Mouse (Mus musculus) intestine, embryonic 14.5 days (tissue): Measurements from ENCODE around the gene Ms4a15. TPM values are rescaled to one million over a fixed set of nuclear protein-coding genes. Genes with fewer than 3 reads are reported as not detected.
A peak's percentile ranks its signal among the peaks of the same experiment; 100 is the strongest.

Experiments used
- ATAC-seq: fragments of 200-750 bp; cut with Nextera tagmentation; replicated peaks from 2 replicates; pipeline ENCODE4 v1.8.0; 2017; ENCODE audit warnings: low read depth, moderate number of reproducible peaks, moderate TSS enrichment, moderate library complexity; ENCODE audit not compliant: low FRiP score, low TSS enrichment
- DNase-seq: peaks from one replicate; pipeline ENCODE4 v3.0.0-alpha.2; 2018; ENCODE audit warnings: low spot score
- H3K27ac ChIP-seq: fragments of 300-500 bp; sonication (generic); 2 replicates; pipeline ENCODE4 v1.5.1; 2014; ENCODE audit warnings: low read depth, mild to moderate bottlenecking, control low read depth
- H3K27me3 ChIP-seq: fragments of 300-500 bp; sonication (generic); replicated peaks from 2 replicates; pipeline ENCODE4 v1.6.1; 2014; ENCODE audit warnings: low read length, control low read depth; ENCODE audit not compliant: control insufficient read depth, insufficient read depth
- H3K36me3 ChIP-seq: fragments of 300-500 bp; sonication (generic); 2 replicates; pipeline ENCODE4 v1.6.1; 2014; ENCODE audit warnings: low read length, control low read depth; ENCODE audit not compliant: control insufficient read depth, insufficient read depth
- H3K4me1 ChIP-seq: fragments of 300-500 bp; sonication (generic); replicated peaks from 2 replicates; pipeline ENCODE4 v1.6.1; 2014; ENCODE audit warnings: low read length, control low read depth, mixed read lengths; ENCODE audit not compliant: control insufficient read depth, insufficient read depth
- H3K4me2 ChIP-seq: fragments of 300-500 bp; sonication (generic); 2 replicates; pipeline ENCODE4 v1.6.1; 2014; ENCODE audit warnings: low read length
- H3K4me3 ChIP-seq: fragments of 300-500 bp; sonication (generic); 2 replicates; pipeline ENCODE4 v1.5.1; 2014; ENCODE audit warnings: low read depth, low read length, control low read depth, mixed read lengths
- H3K9ac ChIP-seq: fragments of 300-500 bp; sonication (generic); 2 replicates; pipeline ENCODE4 v1.6.1; 2014; ENCODE audit warnings: mild to moderate bottlenecking, low read length
- H3K9me3 ChIP-seq: fragments of 300-500 bp; sonication (generic); 2 replicates; pipeline ENCODE4 v1.6.1; 2016; ENCODE audit warnings: low read length, control low read depth; ENCODE audit not compliant: control insufficient read depth
- WGBS: fragments of 180-500 bp; shearing (Covaris S2); extraction: QIAGEN DNeasy Blood & Tissue Kit; methylation state at CpG from one replicate; pipeline ENCODE4 v1.1.7; 2014; 5-methylcytosine and 5-hydroxymethylcytosine counted together
- polyA plus RNA-seq: library from polyadenylated mRNA; unstranded; fragments of >200 nt; fragmentation: Nextera tagmentation; extraction: Ambion mirVana; gene quantifications from 2 replicates; pipeline ENCODE4 v1.2.1, GENCODE M21; 2014

Ms4a15 gene
- polyA plus RNA-seq, 1 experiment from 2014 or later: 0.34 TPM

DNA sequence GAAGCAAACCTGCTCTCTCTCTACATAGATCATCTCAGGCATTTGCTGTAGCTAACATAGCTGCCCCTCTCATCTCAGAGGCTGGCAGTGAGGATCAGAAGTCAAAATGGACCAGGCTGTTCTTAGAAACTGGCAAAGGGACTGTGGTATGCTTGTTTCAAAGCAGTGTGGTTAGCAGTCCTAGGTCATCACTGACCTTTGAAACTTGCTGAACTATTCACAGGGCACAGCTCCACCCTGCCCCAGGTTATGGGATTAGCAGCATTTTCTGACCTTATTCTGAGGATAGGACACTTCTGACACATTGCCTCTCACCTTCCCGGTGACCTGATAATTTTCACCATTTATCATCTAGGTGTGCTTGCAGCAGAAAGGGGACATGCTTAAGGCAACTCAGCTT is 4.5 kb downstream of the Ms4a15 start:
- Histone ChIP-seq H3K36me3 (no peaks in the 10 kb centered on the region), H3K9ac (no peak overlapping the region), H3K27me3 (no peaks in the 10 kb centered on the region), H3K4me2 (no peak overlapping the region), H3K9me3 (no peaks in the 10 kb centered on the region), H3K4me3 (no peak overlapping the region), H3K4me1 (no peaks in the 10 kb centered on the region), H3K27ac (no peak overlapping the region)
- 83% methylated on average over 1 of the region's 1 CpGs for WGBS
- DNase-seq: no peak
- ATAC-seq: no peak

DNA sequence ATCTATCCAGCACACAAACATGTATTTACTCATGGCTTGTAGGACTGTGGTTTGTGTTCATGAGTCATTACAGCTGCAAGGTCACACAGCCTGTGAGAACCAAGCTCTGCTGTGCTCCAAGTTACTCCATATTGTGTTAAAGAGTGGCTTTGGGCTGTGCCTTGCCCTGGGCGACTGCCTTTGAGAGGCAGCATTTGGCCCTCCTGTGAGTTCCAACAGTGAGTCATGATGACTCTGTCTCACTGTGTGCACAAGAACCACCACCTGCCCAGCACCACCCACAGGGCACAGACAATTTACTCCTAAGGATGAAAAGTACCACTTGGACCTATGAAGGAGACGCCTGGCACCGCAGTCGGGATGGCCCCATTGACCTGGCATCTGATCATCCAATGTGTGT is 7.2 kb downstream of the Ms4a15 start:
- WGBS: 94% methylated on average over 4 of the region's 4 CpGs
- no peak overlapping the region for H3K4me3 ChIP-seq
- H3K36me3 ChIP-seq: no peaks in the 10 kb centered on the region
- H3K9ac ChIP-seq: no peak overlapping the region
- no peak overlapping the region for H3K27ac ChIP-seq
- no peaks in the 10 kb centered on the region for H3K9me3 ChIP-seq
- no peak for ATAC-seq
- no peaks in the 10 kb centered on the region; the same call in 1 of the 2 replicates for H3K4me1 ChIP-seq
- H3K4me2 ChIP-seq: no peak overlapping the region
- no peak for DNase-seq
- H3K27me3 ChIP-seq: no peaks in the 10 kb centered on the region

DNA sequence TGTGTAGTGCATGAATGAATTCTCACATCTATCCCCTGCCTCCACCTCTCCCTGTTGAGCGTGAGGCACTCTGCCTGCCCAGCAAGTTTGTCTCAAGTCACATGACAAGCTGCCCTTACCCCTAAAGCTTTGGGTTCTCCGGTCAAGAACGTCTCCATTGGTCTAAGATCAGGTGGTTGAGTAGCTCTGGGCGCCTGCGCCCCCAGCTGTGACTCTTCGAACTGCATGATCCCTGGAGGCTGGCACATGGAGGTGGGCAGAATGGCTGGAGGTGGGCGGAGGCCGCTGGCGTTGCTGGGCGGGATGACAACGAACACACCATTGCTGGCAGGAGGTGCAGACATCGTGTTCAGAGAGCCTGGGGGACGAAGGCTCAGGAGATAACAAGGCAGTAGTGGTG is 8.5 kb downstream of the Ms4a15 start:
- no peak overlapping the region for H3K27ac ChIP-seq
- H3K4me1 ChIP-seq: no peaks in the 10 kb centered on the region; the same call in 1 of the 2 replicates
- no peak overlapping the region for H3K9ac ChIP-seq
- no peaks in the 10 kb centered on the region for H3K27me3 ChIP-seq
- WGBS: 77% methylated on average over 13 of the region's 13 CpGs
- ATAC-seq (no peak), DNase-seq (no peak)
- H3K36me3 ChIP-seq: no peaks in the 10 kb centered on the region
- no peaks in the 10 kb centered on the region for H3K9me3 ChIP-seq
- H3K4me2 ChIP-seq: no peak overlapping the region
- H3K4me3 ChIP-seq: no peak overlapping the region

DNA sequence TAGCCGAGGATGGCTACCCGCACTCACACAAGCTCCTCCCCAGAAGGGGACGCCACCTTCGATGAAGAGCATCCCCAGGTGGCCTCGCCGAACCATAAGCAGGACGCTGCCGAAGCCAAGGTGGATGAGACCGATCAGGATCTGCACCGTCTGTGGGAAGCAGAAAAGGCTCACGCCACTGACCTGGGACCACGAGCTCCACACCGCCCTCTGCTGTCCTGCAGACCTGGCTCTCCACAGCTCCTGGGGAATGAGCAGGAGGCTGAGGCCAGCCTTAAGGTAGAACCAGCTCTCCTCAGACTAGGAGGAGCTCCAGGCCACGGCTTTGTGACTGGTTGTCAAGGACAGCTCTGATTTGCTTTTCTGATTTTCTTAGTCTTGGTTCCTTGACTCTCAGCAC is 9.9 kb downstream of the Ms4a15 start:
- Histone ChIP-seq H3K27me3 (no peaks in the 10 kb centered on the region), H3K4me2 (no peak overlapping the region), H3K4me1 (no peaks in the 10 kb centered on the region; the same call in 1 of the 2 replicates), H3K36me3 (no peaks in the 10 kb centered on the region), H3K9me3 (no peaks in the 10 kb centered on the region), H3K9ac (no peak overlapping the region), H3K27ac (no peak overlapping the region), H3K4me3 (no peak overlapping the region)
- no peak for ATAC-seq
- DNase-seq: peak; percentile 70
- 23% methylated on average over 14 of the region's 14 CpGs for WGBS

DNA sequence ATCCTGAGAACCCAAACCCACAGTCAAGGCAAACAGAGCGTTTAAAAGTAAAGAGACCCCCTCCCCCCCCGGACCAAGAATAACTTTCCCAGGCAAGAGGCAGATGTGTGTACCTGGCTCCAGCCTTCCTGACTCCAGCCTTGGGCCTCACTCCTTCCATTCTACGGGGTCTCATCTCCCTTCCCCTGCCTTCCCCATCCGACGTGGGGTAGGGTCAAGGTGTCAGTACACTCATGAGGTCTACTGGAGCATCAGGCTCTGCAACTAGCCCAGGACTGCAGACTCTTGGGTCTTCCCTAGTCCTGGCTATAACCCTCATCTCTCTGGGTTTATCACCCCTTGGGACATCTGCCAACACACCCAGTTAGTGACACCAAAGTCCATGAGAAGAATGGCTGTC is 12.8 kb downstream of the Ms4a15 start:
- Histone ChIP-seq H3K9ac (no peak overlapping the region), H3K9me3 (no peaks in the 10 kb centered on the region), H3K4me3 (no peak overlapping the region), H3K4me2 (no peak overlapping the region), H3K27me3 (no peaks in the 10 kb centered on the region), H3K27ac (no peak overlapping the region), H3K36me3 (no peaks in the 10 kb centered on the region), H3K4me1 (no peaks in the 10 kb centered on the region; the same call in 1 of the 2 replicates)
- DNase-seq (no peak), ATAC-seq (no peak)
- WGBS: 85% methylated on average over 5 of the region's 5 CpGs

DNA sequence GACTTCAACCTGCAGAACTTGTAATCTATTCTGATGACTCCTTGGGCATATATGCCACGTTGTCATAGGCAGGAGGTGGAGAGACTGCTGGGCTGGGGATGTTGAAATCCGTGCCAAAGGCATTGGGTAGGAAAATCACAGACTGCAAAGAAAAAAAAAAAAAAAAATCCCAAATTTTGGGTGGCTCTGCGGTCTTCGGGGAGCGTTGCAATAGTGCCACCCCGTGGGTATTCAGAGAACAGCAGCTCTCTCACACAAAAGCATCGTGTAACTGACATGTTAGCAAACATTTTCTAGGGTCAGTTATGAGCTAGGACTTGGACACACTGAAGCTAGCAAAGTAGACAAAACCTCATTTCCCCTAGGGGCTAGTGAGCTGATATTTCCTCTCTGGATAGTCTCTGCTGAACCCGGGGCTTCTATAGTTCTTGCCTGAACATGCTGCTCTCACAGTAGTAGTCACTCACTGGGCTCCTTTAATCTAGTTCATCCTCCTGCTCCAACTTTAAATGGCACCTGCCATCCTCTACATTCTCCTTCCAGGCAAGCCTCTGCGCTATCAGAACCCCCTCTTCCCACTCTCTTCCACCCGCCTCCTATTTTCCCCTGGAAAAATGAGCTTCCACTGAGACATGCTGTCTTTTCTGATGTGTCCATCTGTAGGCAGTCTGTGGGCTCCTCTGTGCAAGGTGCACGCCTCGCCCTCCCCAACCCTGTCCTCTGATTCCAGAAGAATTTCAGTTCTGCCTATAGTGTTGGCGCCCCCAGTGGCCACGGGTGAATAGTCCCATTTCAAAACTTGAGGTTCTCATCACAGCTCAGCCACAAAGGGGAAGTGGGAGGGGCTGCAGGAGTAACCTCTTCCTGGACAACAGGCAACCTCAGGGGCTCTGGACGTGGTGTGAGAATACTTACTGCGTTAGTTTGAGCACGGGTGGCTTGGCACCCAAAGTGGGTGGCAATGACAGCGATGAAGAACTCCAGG is 13.6 kb downstream of the Ms4a15 start:
- peak; percentile 78 for DNase-seq
- H3K4me3 ChIP-seq: no peak overlapping the region
- H3K36me3 ChIP-seq: no peaks in the 10 kb centered on the region
- 16% methylated on average over 18 of the region's 18 CpGs for WGBS
- H3K9ac ChIP-seq: no peak overlapping the region
- no peak overlapping the region for H3K27ac ChIP-seq
- no peak; the same call in 1 of the 2 replicates for ATAC-seq
- no peaks in the 10 kb centered on the region for H3K9me3 ChIP-seq
- H3K27me3 ChIP-seq: no peaks in the 10 kb centered on the region
- peak overlapping the region; percentile 29 for H3K4me2 ChIP-seq
- peaks cover 6% of the 10 kb centered on the region for H3K4me1 ChIP-seq

DNA sequence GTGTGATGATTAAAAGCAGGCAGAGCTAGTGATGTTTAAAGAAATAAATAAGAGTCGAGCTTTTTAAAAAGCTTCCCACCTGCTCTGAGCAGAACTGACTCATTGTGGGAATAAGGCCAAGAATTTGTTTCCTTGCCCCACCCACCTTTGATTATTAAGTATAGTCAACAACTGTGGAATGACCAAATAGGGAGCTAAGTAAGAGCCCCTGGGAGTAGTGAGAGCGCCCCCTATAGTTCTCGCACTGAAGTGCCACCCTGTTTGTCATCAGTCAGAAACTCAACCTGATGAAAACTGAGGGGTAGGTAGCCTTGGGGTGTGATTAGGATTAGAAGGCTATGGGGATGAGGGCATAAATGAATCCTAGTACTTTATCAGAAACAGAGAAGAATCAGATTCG is 16.7 kb downstream of the Ms4a15 start:
- Histone ChIP-seq H3K9me3 (no peaks in the 10 kb centered on the region; the same call in 1 of the 2 replicates), H3K27ac (no peak overlapping the region), H3K4me1 (peaks cover 20% of the 10 kb centered on the region), H3K27me3 (no peaks in the 10 kb centered on the region), H3K36me3 (no peaks in the 10 kb centered on the region), H3K9ac (no peak overlapping the region), H3K4me3 (no peak overlapping the region), H3K4me2 (no peak overlapping the region)
- WGBS: 42% methylated on average over 4 of the region's 4 CpGs
- no peak for ATAC-seq
- no peak for DNase-seq

DNA sequence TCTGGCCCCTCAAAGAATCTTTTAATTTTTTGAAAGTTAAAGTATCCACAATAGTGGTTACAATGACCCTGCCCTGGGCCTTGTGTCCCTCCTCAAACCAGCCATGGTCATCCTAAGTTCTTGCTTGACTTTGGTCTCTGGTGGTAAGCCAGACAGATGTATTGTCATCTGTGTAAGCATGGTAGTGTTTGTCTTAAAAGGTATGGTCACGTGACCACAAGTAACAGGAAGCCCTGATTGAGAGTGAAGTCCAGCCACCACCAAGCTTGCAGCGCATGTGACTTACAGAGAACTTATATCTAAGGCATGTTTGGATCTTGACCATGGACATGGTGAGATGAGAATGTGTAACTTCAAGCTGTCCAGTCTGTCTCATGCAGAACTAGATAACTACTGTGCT is 17.9 kb downstream of the Ms4a15 start:
- Histone ChIP-seq H3K27me3 (no peaks in the 10 kb centered on the region), H3K9me3 (no peaks in the 10 kb centered on the region; the same call in 1 of the 2 replicates), H3K36me3 (no peaks in the 10 kb centered on the region), H3K9ac (no peak overlapping the region), H3K4me1 (peaks cover 20% of the 10 kb centered on the region), H3K4me3 (no peak overlapping the region), H3K4me2 (no peak overlapping the region), H3K27ac (peak overlapping the region; percentile 79)
- ATAC-seq: no peak
- no peak for DNase-seq
- 81% methylated on average over 2 of the region's 2 CpGs for WGBS
